Mouse (Mus musculus) brain, embryonic 14.5 days (tissue): ENCODE results near the gene Olfml2b.

Experiments used
- CTCF ChIP-seq: fragments of 200-500 bp; IDR thresholded peaks from 2 replicates; pipeline ENCODE4 v1.5.1; 2012; ENCODE audit warnings: inconsistent platforms, mild to moderate bottlenecking, moderate library complexity, borderline replicate concordance; ENCODE audit not compliant: insufficient read depth, insufficient read length; ENCODE audit errors: extremely low read depth
- POLR2A ChIP-seq: fragments of 200-500 bp; IDR thresholded peaks from 2 replicates; pipeline ENCODE4 v1.6.1; 2012; ENCODE audit warnings: mild to moderate bottlenecking, inconsistent platforms, borderline replicate concordance; ENCODE audit not compliant: poor library complexity, insufficient read depth, insufficient read length, severe bottlenecking; ENCODE audit errors: extremely low read depth

DNA sequence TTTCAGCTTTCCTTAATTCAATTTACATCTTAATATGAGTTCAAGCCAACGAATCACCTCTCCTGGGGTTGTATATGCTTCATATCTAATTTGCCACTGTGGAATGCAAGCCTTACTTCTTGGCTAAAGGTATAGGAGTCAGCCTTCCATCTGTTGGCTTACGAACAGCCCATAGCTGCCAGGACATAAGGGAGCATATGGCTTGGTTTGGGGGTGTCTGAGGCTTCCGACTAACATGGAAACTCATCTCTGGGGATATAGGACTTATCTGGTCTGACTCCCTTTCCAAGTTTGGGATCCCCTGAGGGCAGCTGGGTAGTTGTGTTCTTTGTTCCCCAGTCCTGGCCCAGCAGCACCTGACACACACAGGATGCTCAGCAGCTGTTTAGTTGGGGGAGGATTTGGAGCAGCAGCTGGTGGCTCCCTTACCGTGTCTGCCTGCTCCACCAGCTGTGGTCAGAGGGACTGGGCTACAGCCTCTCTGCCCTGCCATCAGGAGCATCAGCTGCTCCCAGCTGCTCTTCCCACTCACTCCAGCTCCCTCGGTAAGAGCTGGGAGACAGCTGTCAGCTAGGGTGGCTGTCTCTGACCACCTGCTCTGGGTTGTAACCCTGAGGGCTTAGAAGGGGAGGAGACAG lies 11.1 kb downstream of the Olfml2b start:
- TF ChIP-seq POLR2A = no peak
- TF ChIP-seq CTCF = no peak
